Mouse (Mus musculus): ENCODE results near the gene Ddx31.

DNA sequence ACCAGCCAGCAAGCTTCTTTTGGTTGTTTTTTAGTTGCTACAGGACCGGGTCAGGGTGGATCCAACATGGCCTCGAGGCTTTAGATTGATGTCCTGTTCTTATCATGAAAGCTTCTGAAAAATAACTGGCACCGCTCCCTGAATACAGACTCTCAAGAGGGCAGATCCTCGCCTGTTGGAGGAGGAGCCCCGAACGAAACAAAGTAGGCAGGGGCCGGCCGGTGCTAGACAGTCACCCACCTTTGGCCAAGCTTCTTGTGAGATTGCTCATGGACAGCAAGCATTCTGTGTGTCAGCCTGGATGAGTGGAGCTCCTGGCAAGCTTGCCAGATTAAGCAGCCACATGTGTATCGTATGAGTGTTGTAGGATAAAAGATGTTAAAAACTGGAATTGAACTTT is 64.6 kb downstream of the Ddx31 start:
- TF ChIP-seq CHD2 (IDR thresholded peaks at IDR 0.05; ENCODE audit: low read depth, low read length) (no peak), ZNF384 (IDR thresholded peaks at IDR 0.05; ENCODE audit: low read depth, low read length) (no peak), MAFK (IDR thresholded peaks at IDR 0.05; ENCODE audit: insufficient read depth, low read depth, low read length) (no peak), HCFC1 (IDR thresholded peaks at IDR 0.05; ENCODE audit: borderline replicate concordance, insufficient read depth, low read length) (no peak), ZC3H11A (IDR thresholded peaks at IDR 0.05; ENCODE audit: borderline replicate concordance, low read depth, low read length) (no peak)

Data from ES-E14 (cell line).